Mouse (Mus musculus): ENCODE results near the gene Mcts2.

DNA sequence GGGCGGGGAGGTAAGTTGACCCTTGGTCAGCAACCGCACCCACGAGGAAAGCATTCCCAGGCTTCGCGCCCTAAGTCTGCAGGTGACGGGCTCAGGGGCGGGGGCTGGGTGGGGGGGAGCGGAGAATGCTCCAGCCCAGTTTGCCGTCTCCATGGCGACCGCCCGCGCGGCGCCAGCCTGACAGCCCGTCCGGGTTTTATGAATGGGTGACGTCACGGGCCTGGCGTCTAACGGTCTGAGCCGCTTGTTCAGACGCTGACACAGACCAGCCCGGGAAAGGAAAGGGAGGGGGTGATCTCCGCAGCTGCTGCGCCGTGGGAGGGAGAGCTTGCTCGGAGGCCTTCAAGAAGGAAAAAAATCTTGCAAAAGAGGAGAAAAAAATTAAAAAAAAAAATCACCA, 48.1 kb downstream of the Mcts2 start:
- TF ChIP-seq CTCF (IDR thresholded peaks at IDR 0.05; ENCODE audit: extremely low read depth, insufficient read depth, low read length), result no peak
- TF ChIP-seq POLR2A (IDR thresholded peaks at IDR 0.05; ENCODE audit: extremely low read depth, insufficient read depth, low read length), result peak; percentile 40; the same call in 1 of the 2 replicates

All from cortical plate, adult 2 months (tissue).